Mouse (Mus musculus): ENCODE results near the gene Szrd1. TPM values are rescaled to one million over a fixed set of nuclear protein-coding genes. Genes with fewer than 3 reads are reported as not detected.

Szrd1 gene
- polyA plus RNA-seq, 1 experiment from 2014 or later: 17.8 TPM

- DNase-seq (ENCODE audit: low spot score): no peak
- Histone ChIP-seq H3K4me1 (replicated peaks; ENCODE audit: control insufficient read depth, insufficient read depth, low read length) (peaks cover 18% of the 10 kb centered on the region; the same call in 1 of the 2 replicates), H3K4me2 (replicated peaks) (no peak overlapping the region), H3K27me3 (ENCODE audit: control insufficient read depth, insufficient read depth, low read length) (no peaks in the 10 kb centered on the region), H3K9me3 (ENCODE audit: control insufficient read depth, low read length) (no peaks in the 10 kb centered on the region), H3K9ac (no peak overlapping the region), H3K27ac (no peak overlapping the region), H3K4me3 (replicated peaks; ENCODE audit: low read length) (0 out of 2 replicates have a peak overlapping the region, but pooled peaks have one; percentile 91), H3K36me3 (replicated peaks; ENCODE audit: control insufficient read depth, insufficient read depth) (peaks cover 19% of the 10 kb centered on the region)
- ATAC-seq (ENCODE audit: low FRiP score): peak; percentile 15; the same call in 1 of the 2 replicates
- 69% methylated on average over 18 of the region's 18 CpGs for WGBS
Measured at GRCm38 (mm10) chr4:141078510-141079137, 61.0 kb downstream of the Szrd1 start.

GRCm38 (mm10) chr4:141077681-141078509 lies 61.7 kb downstream of the Szrd1 start, which contains the start of gene Necap2:
Gene Necap2 (minus strand): TSS chr4:141078357.
- peak within 1 kb of the TSS; percentile 91 for H3K4me3 ChIP-seq (replicated peaks; ENCODE audit: low read length)
- peak within 1 kb of the TSS; percentile 95 for H3K4me2 ChIP-seq (replicated peaks)
- H3K9me3 ChIP-seq (ENCODE audit: control insufficient read depth, low read length): no peaks in the 10 kb centered on the region
- peak; percentile 99 for DNase-seq (ENCODE audit: low spot score)
- WGBS: 2% methylated on average over 67 of the region's 67 CpGs
- ATAC-seq (ENCODE audit: low FRiP score): peak; percentile 95
- H3K4me1 ChIP-seq (replicated peaks; ENCODE audit: control insufficient read depth, insufficient read depth, low read length): peaks cover 18% of the 10 kb centered on the region; the same call in 1 of the 2 replicates
- H3K27me3 ChIP-seq (ENCODE audit: control insufficient read depth, insufficient read depth, low read length): no peaks in the 10 kb centered on the region
- H3K27ac ChIP-seq: peak within 1 kb of the TSS; percentile 82
- peaks cover 26% of the 10 kb centered on the region for H3K36me3 ChIP-seq (replicated peaks; ENCODE audit: control insufficient read depth, insufficient read depth)
- peak within 1 kb of the TSS; percentile 96 for H3K9ac ChIP-seq

DNA sequence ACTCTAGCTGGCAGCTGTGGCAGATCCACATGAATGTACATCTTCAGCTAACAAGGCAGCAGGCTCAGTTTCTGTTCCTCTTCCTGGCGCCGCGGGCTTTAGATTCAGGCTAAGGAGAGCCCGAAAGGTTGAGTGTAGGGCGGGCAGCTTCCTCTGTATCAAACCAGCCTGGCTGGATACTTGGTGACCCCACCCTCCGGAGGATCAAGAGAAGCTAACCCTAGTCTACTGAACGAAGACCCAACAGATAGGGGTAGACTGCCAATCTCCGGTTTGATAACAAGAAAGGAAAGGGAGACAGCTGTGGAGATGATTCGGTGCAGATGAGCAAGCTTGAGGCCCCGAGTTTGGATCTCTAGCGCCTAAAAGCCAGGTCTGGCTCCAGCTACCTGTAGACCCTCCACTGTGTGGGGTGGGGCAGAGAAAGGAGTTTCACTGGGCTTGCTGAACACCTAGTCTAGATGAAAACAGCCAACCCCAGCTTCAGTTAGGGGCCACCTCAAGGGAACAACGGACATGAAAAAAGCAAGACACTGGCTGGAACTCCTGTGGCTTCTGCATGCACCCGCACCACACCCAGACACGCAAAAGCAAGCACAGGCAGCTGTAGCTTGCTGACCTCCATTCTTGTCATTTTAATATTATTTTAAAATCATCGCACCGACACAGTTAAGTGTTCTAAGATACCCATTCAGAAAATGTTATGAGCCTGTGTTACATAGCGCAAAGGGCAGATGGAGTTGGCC lies 62.6 kb downstream of the Szrd1 start:
- H3K27ac ChIP-seq: no peak overlapping the region
- no peak for DNase-seq (ENCODE audit: low spot score)
- H3K36me3 ChIP-seq (replicated peaks; ENCODE audit: control insufficient read depth, insufficient read depth): peaks cover 36% of the 10 kb centered on the region
- H3K27me3 ChIP-seq (ENCODE audit: control insufficient read depth, insufficient read depth, low read length): no peaks in the 10 kb centered on the region
- peak overlapping the region; percentile 91 for H3K4me3 ChIP-seq (replicated peaks; ENCODE audit: low read length)
- H3K4me1 ChIP-seq (replicated peaks; ENCODE audit: control insufficient read depth, insufficient read depth, low read length): peaks cover 18% of the 10 kb centered on the region; the same call in 1 of the 2 replicates
- ATAC-seq (ENCODE audit: low FRiP score): no peak
- no peaks in the 10 kb centered on the region for H3K9me3 ChIP-seq (ENCODE audit: control insufficient read depth, low read length)
- peak overlapping the region; percentile 96 for H3K9ac ChIP-seq
- peak overlapping the region; percentile 95 for H3K4me2 ChIP-seq (replicated peaks)
- WGBS: 84% methylated on average over 17 of the region's 17 CpGs

GRCm38 (mm10) chr4:141074109-141074508 lies 65.5 kb downstream of the Szrd1 start:
- DNase-seq (ENCODE audit: low spot score): no peak
- peaks cover 62% of the 10 kb centered on the region for H3K36me3 ChIP-seq (replicated peaks; ENCODE audit: control insufficient read depth, insufficient read depth)
- H3K9ac ChIP-seq: no peak overlapping the region
- 93% methylated on average over 4 of the region's 4 CpGs for WGBS
- no peaks in the 10 kb centered on the region for H3K9me3 ChIP-seq (ENCODE audit: control insufficient read depth, low read length)
- ATAC-seq (ENCODE audit: low FRiP score): no peak
- no peak overlapping the region for H3K4me3 ChIP-seq (replicated peaks; ENCODE audit: low read length)
- H3K4me2 ChIP-seq (replicated peaks): no peak overlapping the region
- peaks cover 18% of the 10 kb centered on the region; the same call in 1 of the 2 replicates for H3K4me1 ChIP-seq (replicated peaks; ENCODE audit: control insufficient read depth, insufficient read depth, low read length)
- no peaks in the 10 kb centered on the region for H3K27me3 ChIP-seq (ENCODE audit: control insufficient read depth, insufficient read depth, low read length)
- H3K27ac ChIP-seq: no peak overlapping the region

DNA sequence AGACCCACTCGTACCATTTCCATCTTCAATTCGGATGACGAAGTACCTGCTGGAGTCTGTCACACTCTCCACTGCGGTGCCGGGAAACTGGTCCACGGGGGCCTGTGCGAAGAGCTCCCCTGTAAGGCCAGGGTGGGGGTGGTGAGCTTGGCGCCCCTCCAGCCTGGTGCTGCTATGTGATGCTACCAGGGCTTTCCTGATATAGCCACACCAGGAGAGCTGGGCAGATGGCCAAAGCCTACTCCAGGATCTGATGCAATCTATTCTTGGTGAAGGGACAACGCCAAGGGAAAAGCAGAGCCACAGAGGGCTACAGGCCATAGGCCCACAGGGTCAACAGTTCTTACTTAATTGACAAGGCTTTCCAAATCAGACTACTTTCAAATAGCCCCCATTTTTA lies 65.9 kb downstream of the Szrd1 start:
- H3K27me3 ChIP-seq (ENCODE audit: control insufficient read depth, insufficient read depth, low read length): no peaks in the 10 kb centered on the region
- no peak overlapping the region for H3K4me2 ChIP-seq (replicated peaks)
- no peak overlapping the region for H3K27ac ChIP-seq
- H3K4me3 ChIP-seq (replicated peaks; ENCODE audit: low read length): no peak overlapping the region
- no peak for ATAC-seq (ENCODE audit: low FRiP score)
- H3K9me3 ChIP-seq (ENCODE audit: control insufficient read depth, low read length): no peaks in the 10 kb centered on the region
- peaks cover 18% of the 10 kb centered on the region; the same call in 1 of the 2 replicates for H3K4me1 ChIP-seq (replicated peaks; ENCODE audit: control insufficient read depth, insufficient read depth, low read length)
- WGBS: 85% methylated on average over 9 of the region's 9 CpGs
- H3K36me3 ChIP-seq (replicated peaks; ENCODE audit: control insufficient read depth, insufficient read depth): peaks cover 66% of the 10 kb centered on the region
- no peak overlapping the region for H3K9ac ChIP-seq
- DNase-seq (ENCODE audit: low spot score): no peak

DNA sequence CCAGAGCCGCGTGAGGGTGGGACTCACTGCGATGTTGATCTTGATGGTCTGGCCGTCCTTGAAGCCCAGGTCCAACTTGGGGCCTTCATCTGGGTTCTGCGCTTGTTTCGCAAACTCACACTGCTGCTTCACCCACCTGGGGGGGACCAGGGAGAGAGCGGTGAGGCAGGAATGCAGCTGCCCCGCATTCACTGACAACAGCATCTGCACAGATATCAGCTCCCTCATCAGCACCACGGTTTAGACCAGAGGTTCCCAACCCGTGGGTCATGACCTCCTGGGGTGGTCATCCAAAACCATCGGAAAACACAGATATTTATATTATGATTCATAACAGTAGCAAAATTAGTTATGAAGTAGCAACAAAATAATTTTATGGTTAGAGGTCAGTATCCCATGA lies 67.1 kb downstream of the Szrd1 start:
- ATAC-seq (ENCODE audit: low FRiP score) (no peak), DNase-seq (ENCODE audit: low spot score) (no peak)
- Histone ChIP-seq H3K4me3 (replicated peaks; ENCODE audit: low read length) (no peak overlapping the region), H3K9ac (no peak overlapping the region), H3K4me2 (replicated peaks) (no peak overlapping the region), H3K9me3 (ENCODE audit: control insufficient read depth, low read length) (no peaks in the 10 kb centered on the region), H3K27me3 (ENCODE audit: control insufficient read depth, insufficient read depth, low read length) (no peaks in the 10 kb centered on the region), H3K4me1 (replicated peaks; ENCODE audit: control insufficient read depth, insufficient read depth, low read length) (peaks cover 17% of the 10 kb centered on the region; the same call in 1 of the 2 replicates), H3K27ac (no peak overlapping the region), H3K36me3 (replicated peaks; ENCODE audit: control insufficient read depth, insufficient read depth) (peaks cover 78% of the 10 kb centered on the region)
- 93% methylated on average over 11 of the region's 11 CpGs for WGBS

- no peaks in the 10 kb centered on the region for H3K9me3 ChIP-seq (ENCODE audit: control insufficient read depth, low read length)
- peaks cover 3% of the 10 kb centered on the region; the same call in 1 of the 2 replicates for H3K4me1 ChIP-seq (replicated peaks; ENCODE audit: control insufficient read depth, insufficient read depth, low read length)
- no peak overlapping the region for H3K27ac ChIP-seq
- peaks cover 91% of the 10 kb centered on the region for H3K36me3 ChIP-seq (replicated peaks; ENCODE audit: control insufficient read depth, insufficient read depth)
- no peak overlapping the region for H3K4me2 ChIP-seq (replicated peaks)
- peak; percentile 75 for DNase-seq (ENCODE audit: low spot score)
- no peak for ATAC-seq (ENCODE audit: low FRiP score)
- WGBS: 57% methylated on average over 4 of the region's 4 CpGs
- H3K4me3 ChIP-seq (replicated peaks; ENCODE audit: low read length): no peak overlapping the region
- no peak overlapping the region; the same call in 1 of the 2 replicates for H3K9ac ChIP-seq
- no peaks in the 10 kb centered on the region for H3K27me3 ChIP-seq (ENCODE audit: control insufficient read depth, insufficient read depth, low read length)
Measured at GRCm38 (mm10) chr4:141069731-141070130, 69.8 kb downstream of the Szrd1 start.

GRCm38 (mm10) chr4:141068655-141069054 lies 70.9 kb downstream of the Szrd1 start:
- no peaks in the 10 kb centered on the region for H3K27me3 ChIP-seq (ENCODE audit: control insufficient read depth, insufficient read depth, low read length)
- no peaks in the 10 kb centered on the region for H3K9me3 ChIP-seq (ENCODE audit: control insufficient read depth, low read length)
- ATAC-seq (ENCODE audit: low FRiP score) (no peak), DNase-seq (ENCODE audit: low spot score) (no peak)
- no peak overlapping the region for H3K9ac ChIP-seq
- WGBS: 95% methylated on average over 8 of the region's 8 CpGs
- no peak overlapping the region for H3K4me2 ChIP-seq (replicated peaks)
- H3K4me3 ChIP-seq (replicated peaks; ENCODE audit: low read length): no peak overlapping the region
- peaks cover 82% of the 10 kb centered on the region for H3K36me3 ChIP-seq (replicated peaks; ENCODE audit: control insufficient read depth, insufficient read depth)
- peaks cover 3% of the 10 kb centered on the region; the same call in 1 of the 2 replicates for H3K4me1 ChIP-seq (replicated peaks; ENCODE audit: control insufficient read depth, insufficient read depth, low read length)
- H3K27ac ChIP-seq: no peak overlapping the region

All from hindbrain, embryonic 14.5 days (tissue).